Mouse (Mus musculus): ENCODE results near the gene Tlx2. TPM values are rescaled to one million over a fixed set of nuclear protein-coding genes. Genes with fewer than 3 reads are reported as not detected.

Gene Tlx2
- total and polyA plus RNA-seq, 3 experiments, result not detected

DNA sequence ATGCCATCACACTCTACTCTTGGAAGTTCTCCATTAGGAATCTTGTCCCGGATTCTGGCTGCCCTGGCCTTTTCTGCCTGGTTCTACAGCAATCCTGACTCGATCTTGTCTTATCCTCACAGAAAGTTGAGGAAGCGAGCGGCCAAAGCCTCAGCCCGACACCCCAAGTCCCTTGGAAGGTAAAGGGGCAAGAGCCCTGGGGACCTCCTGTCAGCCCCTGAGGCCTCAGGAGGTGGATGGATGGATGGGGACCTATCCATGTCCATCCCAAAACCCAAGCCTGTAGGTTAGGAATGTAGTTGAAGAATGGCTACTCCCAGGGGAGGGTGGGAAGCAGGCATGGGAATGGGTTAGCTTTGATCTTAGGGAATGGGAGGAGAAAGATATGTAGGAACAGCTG lies 26.1 kb downstream of the Tlx2 start:
- H3K27me3 ChIP-seq (replicated peaks), result no peaks in the 10 kb centered on the region
- peaks cover 12 to 51% of the 10 kb centered on the region in 2 experiments for H3K4me1 ChIP-seq (ENCODE audit: control insufficient read depth in 1 of 2, insufficient read depth in 2 of 2)
- peaks cover 3% of the 10 kb centered on the region for H3K9me3 ChIP-seq (replicated peaks; ENCODE audit: low read length)
- TF ChIP-seq TBP (conservative IDR thresholded peaks at IDR 0.05; ENCODE audit: low read depth, low read length) (no peak), MYC (IDR thresholded peaks at IDR 0.05; ENCODE audit: low read depth, low read length) (no peak), KAT2A (IDR thresholded peaks at IDR 0.05; ENCODE audit: insufficient replicate concordance, low read length) (no peak), EP300 (IDR thresholded peaks at IDR 0.05; ENCODE audit: low read length) (no peak), HCFC1 (IDR thresholded peaks at IDR 0.05; ENCODE audit: low read depth, low read length) (no peak), RCOR1 (conservative IDR thresholded peaks at IDR 0.05; ENCODE audit: low read depth, low read length) (no peak), RAD21 (IDR thresholded peaks at IDR 0.05; ENCODE audit: low read depth, low read length) (no peak), NRF1 (IDR thresholded peaks at IDR 0.05; ENCODE audit: low read depth, low read length) (no peak), GABPA (IDR thresholded peaks at IDR 0.05; ENCODE audit: insufficient replicate concordance, low read depth, low read length) (no peak), UBTF (IDR thresholded peaks at IDR 0.05; ENCODE audit: low read depth, low read length) (no peak), ZKSCAN1 (IDR thresholded peaks at IDR 0.05; ENCODE audit: borderline replicate concordance, low read depth, low read length) (no peak), POLR2A (IDR thresholded peaks at IDR 0.05; ENCODE audit: low read depth, low read length) (no peak), MEF2A (IDR thresholded peaks at IDR 0.05; ENCODE audit: borderline replicate concordance, low read depth, low read length) (no peak), BHLHE40 (IDR thresholded peaks at IDR 0.05; ENCODE audit: low read depth, low read length) (no peak), USF1 (IDR thresholded peaks at IDR 0.05; ENCODE audit: low read depth, low read length) (no peak), IRF4 (IDR thresholded peaks at IDR 0.05; ENCODE audit: low read depth, low read length) (no peak), CTCF (conservative IDR thresholded peaks at IDR 0.05 in 1 of 2, IDR thresholded peaks at IDR 0.05 in 1 of 2; ENCODE audit: low read depth in 2 of 2, low read length in 2 of 2) (no peak)
- no peaks in the 10 kb centered on the region for H3K79me2 ChIP-seq (replicated peaks; ENCODE audit: control insufficient read depth, extremely low read depth, insufficient read depth, poor library complexity, severe bottlenecking)
- H3K4me2 ChIP-seq (ENCODE audit: insufficient read depth, low read depth, poor library complexity, severe bottlenecking), result no peak overlapping the region
- no peaks in the 10 kb centered on the region for H3K36me3 ChIP-seq (replicated peaks in 1 of 2; ENCODE audit: control insufficient read depth in 1 of 2, insufficient read depth in 1 of 2, low read length in 1 of 2)
- no peak for DNase-seq (ENCODE audit: extremely low read depth)
- dilution Hi-C loops (cut with MboI; ENCODE audit: extremely low pct_ligation_motif_present, extremely low pct_unique_long_range_greater_than_20kb, low sequenced_read_pairs) (no loop called here), in situ Hi-C loops (cut with MboI; ENCODE audit: low pct_ligation_motif_present, low pct_unique_long_range_greater_than_20kb, low sequenced_read_pairs) (loop anchor here (5.0 kb wide), 1 partner anchor 37 kb away; no protein-coding TSS in a partner anchor)
- H3K9ac ChIP-seq (ENCODE audit: insufficient read depth, low read depth), result no peak overlapping the region
- H3K4me3 ChIP-seq (replicated peaks in 1 of 3; ENCODE audit: low read depth in 2 of 3, low read length in 2 of 3, poor library complexity in 1 of 3), result no peak overlapping the region
- H3K27ac ChIP-seq (ENCODE audit: insufficient read depth, low read depth), result no peak overlapping the region

DNA sequence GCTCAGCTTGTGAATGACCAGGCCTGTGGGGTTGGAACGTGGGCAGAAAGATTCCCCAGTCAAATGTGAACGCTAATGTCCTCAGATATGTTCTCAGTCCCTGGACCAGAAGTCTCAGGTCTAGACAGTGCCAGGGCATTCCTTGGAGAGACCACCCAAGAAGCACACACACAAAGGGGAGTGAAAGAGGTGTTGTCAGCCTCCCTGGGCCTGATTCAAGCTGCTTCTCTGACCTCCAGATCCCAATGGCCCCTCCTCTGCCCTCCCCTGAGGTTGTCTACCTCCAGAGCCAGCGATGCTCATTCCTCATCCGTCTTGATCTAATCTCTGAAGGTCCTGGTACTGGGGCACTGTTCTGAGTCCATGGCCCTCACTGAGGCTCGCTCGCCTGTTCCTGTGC lies 26.5 kb downstream of the Tlx2 start:
- Histone ChIP-seq H3K9me3 (replicated peaks; ENCODE audit: low read length) (peaks cover 3% of the 10 kb centered on the region), H3K79me2 (replicated peaks; ENCODE audit: control insufficient read depth, extremely low read depth, insufficient read depth, poor library complexity, severe bottlenecking) (no peaks in the 10 kb centered on the region), H3K27ac (ENCODE audit: insufficient read depth, low read depth) (no peak overlapping the region), H3K4me1 (ENCODE audit: control insufficient read depth in 1 of 2, insufficient read depth in 2 of 2) (peaks cover 12 to 50% of the 10 kb centered on the region in 2 experiments), H3K27me3 (replicated peaks) (no peaks in the 10 kb centered on the region), H3K9ac (ENCODE audit: insufficient read depth, low read depth) (no peak overlapping the region), H3K4me3 (replicated peaks in 1 of 3; ENCODE audit: low read depth in 2 of 3, low read length in 2 of 3, poor library complexity in 1 of 3) (no peak overlapping the region), H3K4me2 (ENCODE audit: insufficient read depth, low read depth, poor library complexity, severe bottlenecking) (no peak overlapping the region), H3K36me3 (replicated peaks in 1 of 2; ENCODE audit: control insufficient read depth in 1 of 2, insufficient read depth in 1 of 2, low read length in 1 of 2) (no peaks in the 10 kb centered on the region)
- dilution Hi-C loops (cut with MboI; ENCODE audit: extremely low pct_ligation_motif_present, extremely low pct_unique_long_range_greater_than_20kb, low sequenced_read_pairs), result no loop called here
- TF ChIP-seq MAZ (IDR thresholded peaks at IDR 0.05; ENCODE audit: low read depth, low read length), result no peak
- TF ChIP-seq JUN (IDR thresholded peaks at IDR 0.05; ENCODE audit: insufficient read depth, low read depth, low read length), result no peak
- TF ChIP-seq ELF1 (IDR thresholded peaks at IDR 0.05; ENCODE audit: low read depth, low read length), result no peak
- TF ChIP-seq ZNF384 (IDR thresholded peaks at IDR 0.05; ENCODE audit: low read depth, low read length), result no peak
- TF ChIP-seq ETS1 (conservative IDR thresholded peaks at IDR 0.05; ENCODE audit: low read depth, low read length), result no peak
- TF ChIP-seq RAD21 (IDR thresholded peaks at IDR 0.05; ENCODE audit: low read depth, low read length), result no peak
- TF ChIP-seq USF2 (conservative IDR thresholded peaks at IDR 0.05; ENCODE audit: low read depth, low read length), result no peak
- no peak for TF ChIP-seq IRF4 (IDR thresholded peaks at IDR 0.05; ENCODE audit: low read depth, low read length)
- TF ChIP-seq PAX5 (IDR thresholded peaks at IDR 0.05; ENCODE audit: low read length), result no peak
- no peak for TF ChIP-seq TCF12 (IDR thresholded peaks at IDR 0.05; ENCODE audit: low read depth, low read length)
- TF ChIP-seq GABPA (IDR thresholded peaks at IDR 0.05; ENCODE audit: insufficient replicate concordance, low read depth, low read length), result no peak
- TF ChIP-seq KAT2A (IDR thresholded peaks at IDR 0.05; ENCODE audit: insufficient replicate concordance, low read length), result no peak
- TF ChIP-seq CTCF (conservative IDR thresholded peaks at IDR 0.05 in 1 of 2, IDR thresholded peaks at IDR 0.05 in 1 of 2; ENCODE audit: low read depth in 2 of 2, low read length in 2 of 2), result no peak
- TF ChIP-seq MAX (IDR thresholded peaks at IDR 0.05; ENCODE audit: low read length), result no peak
- TF ChIP-seq ZMIZ1 (IDR thresholded peaks at IDR 0.05; ENCODE audit: low read depth, low read length), result no peak
- no peak for TF ChIP-seq MYC (IDR thresholded peaks at IDR 0.05; ENCODE audit: low read depth, low read length)
- TF ChIP-seq EP300 (IDR thresholded peaks at IDR 0.05; ENCODE audit: low read length), result no peak
- TF ChIP-seq RCOR1 (conservative IDR thresholded peaks at IDR 0.05; ENCODE audit: low read depth, low read length), result no peak
- no peak for TF ChIP-seq JUND (conservative IDR thresholded peaks at IDR 0.05; ENCODE audit: low read depth, low read length)
- DNase-seq (ENCODE audit: extremely low read depth), result no peak
- in situ Hi-C loops (cut with MboI; ENCODE audit: low pct_ligation_motif_present, low pct_unique_long_range_greater_than_20kb, low sequenced_read_pairs), result loop anchor here (5.0 kb wide), 1 partner anchor 36 kb away; no protein-coding TSS in a partner anchor

All from CH12.LX (cell line).